Mouse (Mus musculus) kidney, adult 2 months (tissue): ENCODE results near the gene Batf3. TPM values are rescaled to one million over a fixed set of nuclear protein-coding genes. Genes with fewer than 3 reads are reported as not detected.
A peak's percentile ranks its signal among the peaks of the same experiment; 100 is the strongest.

Source experiments
- DNase-seq: peaks from one replicate; pipeline ENCODE4 v3.0.0; 2021
- H3K27ac ChIP-seq: fragments of 200-500 bp; 2 replicates; pipeline ENCODE4 v1.5.1; 2012; ENCODE audit warnings: low read depth, low read length, control low read depth, inconsistent platforms; ENCODE audit not compliant: insufficient read depth
- H3K27me3 ChIP-seq: fragments of 200-500 bp; replicated peaks from 2 replicates; pipeline ENCODE4 v1.6.1; 2012; ENCODE audit warnings: mild to moderate bottlenecking, moderate library complexity, low read length, inconsistent platforms; ENCODE audit not compliant: control insufficient read depth, insufficient read depth
- H3K36me3 ChIP-seq: fragments of 200-500 bp; 2 replicates; pipeline ENCODE4 v1.6.1; 2012; ENCODE audit warnings: mild to moderate bottlenecking, moderate library complexity, low read length, inconsistent platforms; ENCODE audit not compliant: control insufficient read depth, insufficient read depth
- H3K4me1 ChIP-seq: fragments of 200-500 bp; 2 replicates; pipeline ENCODE4 v1.6.1; 2011; ENCODE audit warnings: low read length; ENCODE audit not compliant: control insufficient read depth, insufficient read depth
- H3K4me3 ChIP-seq: fragments of 200-500 bp; 2 replicates; pipeline ENCODE4 v1.5.1; 2011; ENCODE audit warnings: mild to moderate bottlenecking, low read depth, low read length, control low read depth; ENCODE audit not compliant: insufficient read depth
- CTCF ChIP-seq: fragments of 200-500 bp; conservative IDR thresholded peaks from 2 replicates; pipeline ENCODE4 v1.5.1; 2011; ENCODE audit warnings: low read depth, mild to moderate bottlenecking, control low read depth, low read length, moderate library complexity, mixed read lengths; ENCODE audit not compliant: insufficient read depth, insufficient read length
- POLR2A ChIP-seq: fragments of 200-500 bp; IDR thresholded peaks from one replicate; pipeline ENCODE4 v1.6.1; 2011; ENCODE audit warnings: low read depth, low read length, control low read depth
- WGBS: fragments of 180-500 bp; shearing (Covaris S2); methylation state at CpG from one replicate; pipeline ENCODE4 v1.1.7; 2018; 5-methylcytosine and 5-hydroxymethylcytosine counted together
- polyA plus RNA-seq: library from polyadenylated mRNA; depleted of rRNA; stranded (reverse); fragments of >200 nt; gene quantifications from 2 replicates; pipeline ENCODE4 v1.2.3, GENCODE M21; 2012; rRNA removed

Gene Batf3
- polyA plus RNA-seq, 1 experiment = 4.9 TPM

GRCm38 (mm10) chr1:191150924-191151605 lies 53.4 kb downstream of the Batf3 start:
- TF ChIP-seq POLR2A (no peak), CTCF (no peak)
- Histone ChIP-seq H3K4me3 (no peak overlapping the region), H3K27ac (no peak overlapping the region), H3K36me3 (no peaks in the 10 kb centered on the region), H3K4me1 (no peaks in the 10 kb centered on the region), H3K27me3 (no peaks in the 10 kb centered on the region)
- DNase-seq = no peak
- 50% methylated on average over 8 of the region's 8 CpGs for WGBS

- Histone ChIP-seq H3K36me3 (no peaks in the 10 kb centered on the region), H3K4me3 (no peak overlapping the region), H3K27ac (no peak overlapping the region), H3K4me1 (no peaks in the 10 kb centered on the region), H3K27me3 (no peaks in the 10 kb centered on the region)
- DNase-seq = peak; percentile 50
- 41% methylated on average over 4 of the region's 4 CpGs for WGBS
- TF ChIP-seq POLR2A = no peak
- TF ChIP-seq CTCF = peak; percentile 82
Measured at GRCm38 (mm10) chr1:191153052-191153451, 55.4 kb downstream of the Batf3 start.

GRCm38 (mm10) chr1:191154314-191154713 lies 56.7 kb downstream of the Batf3 start:
- no peaks in the 10 kb centered on the region for H3K27me3 ChIP-seq
- TF ChIP-seq POLR2A (no peak), CTCF (no peak)
- H3K4me1 ChIP-seq = no peaks in the 10 kb centered on the region
- no peak overlapping the region for H3K4me3 ChIP-seq
- 23% methylated on average over 3 of the region's 3 CpGs for WGBS
- DNase-seq = no peak
- no peak overlapping the region for H3K27ac ChIP-seq
- no peaks in the 10 kb centered on the region for H3K36me3 ChIP-seq

Other genes starting within 250 kb of the Batf3 start
- gene Rps6kc1, start 186.1 kb upstream of the Batf3 start, polyA plus RNA-seq = 5.8 and 8.3 TPM in 2 replicates
- 26.6 and 29.6 TPM in 2 replicates for gene Angel2, start 172.7 kb upstream of the Batf3 start, polyA plus RNA-seq
- gene Vash2, start 118.6 kb upstream of the Batf3 start, polyA plus RNA-seq = 0.15 and 0.22 TPM in 2 replicates
- gene Flvcr1, start 71.7 kb upstream of the Batf3 start, polyA plus RNA-seq = 10.8 and 16.1 TPM in 2 replicates
- not detected in 2 replicates for gene Spata45, start 61.2 kb upstream of the Batf3 start, polyA plus RNA-seq
- 8.1 and 10.4 TPM in 2 replicates for gene Tatdn3, start 34.9 kb upstream of the Batf3 start, polyA plus RNA-seq
- gene Nsl1, start 34.8 kb upstream of the Batf3 start, polyA plus RNA-seq = 0.31 and 0.43 TPM in 2 replicates
- not detected in 2 replicates for gene Fam71a, start 67.0 kb downstream of the Batf3 start, polyA plus RNA-seq
- 1.2 and 1.5 TPM in 2 replicates for gene Atf3, start 120.2 kb downstream of the Batf3 start, polyA plus RNA-seq
- 146 and 165 TPM in 2 replicates for gene Nenf, start 220.3 kb downstream of the Batf3 start, polyA plus RNA-seq
- 22.1 and 22.2 TPM in 2 replicates for gene Tmem206, start 228.1 kb downstream of the Batf3 start, polyA plus RNA-seq